Mouse (Mus musculus) layer of hippocampus, adult 9-11 months (tissue): ENCODE data around the gene Bphl.

Experiments used
- DNase-seq: peaks from one replicate; pipeline ENCODE4 v3.0.0; 2022

The Bphl gene

GRCm38 (mm10) chr13:34037172-34038055, at the start of gene Bphl:
Gene Bphl (plus strand): TSS chr13:34037597.
- peak; percentile 95 for DNase-seq

DNA sequence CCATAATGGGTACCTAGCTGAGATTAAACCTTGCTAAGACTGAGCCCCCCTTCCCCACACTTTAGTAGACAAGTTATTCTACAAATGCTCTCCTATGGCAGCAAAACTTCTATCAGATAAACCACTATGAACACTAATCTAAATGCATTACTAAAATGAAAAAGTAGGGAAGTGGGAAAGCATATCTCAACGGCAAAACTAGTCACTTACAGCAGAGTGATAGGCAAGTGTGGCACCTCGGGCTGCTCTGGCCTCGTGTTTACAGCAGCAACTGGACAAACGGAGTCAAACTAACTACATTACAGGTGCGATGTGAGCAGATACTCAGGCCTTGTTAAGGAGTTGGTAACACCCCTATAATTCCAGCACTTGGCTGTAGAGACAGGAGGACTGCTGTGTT, 47.8 kb upstream of the Bphl start:
- DNase-seq: no peak

DNA sequence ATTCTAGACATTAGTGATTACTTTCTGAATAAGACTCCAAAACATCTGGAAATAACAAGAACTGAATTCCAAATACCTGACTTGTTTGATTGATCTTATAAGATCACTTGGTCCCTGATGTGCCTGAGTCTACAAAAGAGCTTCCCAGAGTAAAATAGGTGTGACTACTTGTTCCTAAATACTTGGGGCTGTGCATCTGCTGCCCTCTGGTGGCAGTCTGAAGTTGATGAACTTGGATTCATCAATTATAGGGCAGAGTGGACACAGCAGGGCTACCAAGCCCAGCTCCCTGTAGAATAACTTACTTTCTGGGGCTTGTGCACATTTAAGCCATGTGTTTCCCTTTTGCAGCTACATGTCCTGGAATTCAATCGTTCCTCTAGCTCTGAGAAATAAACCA, 42.2 kb upstream of the Bphl start:
- DNase-seq: peak; percentile 51

DNA sequence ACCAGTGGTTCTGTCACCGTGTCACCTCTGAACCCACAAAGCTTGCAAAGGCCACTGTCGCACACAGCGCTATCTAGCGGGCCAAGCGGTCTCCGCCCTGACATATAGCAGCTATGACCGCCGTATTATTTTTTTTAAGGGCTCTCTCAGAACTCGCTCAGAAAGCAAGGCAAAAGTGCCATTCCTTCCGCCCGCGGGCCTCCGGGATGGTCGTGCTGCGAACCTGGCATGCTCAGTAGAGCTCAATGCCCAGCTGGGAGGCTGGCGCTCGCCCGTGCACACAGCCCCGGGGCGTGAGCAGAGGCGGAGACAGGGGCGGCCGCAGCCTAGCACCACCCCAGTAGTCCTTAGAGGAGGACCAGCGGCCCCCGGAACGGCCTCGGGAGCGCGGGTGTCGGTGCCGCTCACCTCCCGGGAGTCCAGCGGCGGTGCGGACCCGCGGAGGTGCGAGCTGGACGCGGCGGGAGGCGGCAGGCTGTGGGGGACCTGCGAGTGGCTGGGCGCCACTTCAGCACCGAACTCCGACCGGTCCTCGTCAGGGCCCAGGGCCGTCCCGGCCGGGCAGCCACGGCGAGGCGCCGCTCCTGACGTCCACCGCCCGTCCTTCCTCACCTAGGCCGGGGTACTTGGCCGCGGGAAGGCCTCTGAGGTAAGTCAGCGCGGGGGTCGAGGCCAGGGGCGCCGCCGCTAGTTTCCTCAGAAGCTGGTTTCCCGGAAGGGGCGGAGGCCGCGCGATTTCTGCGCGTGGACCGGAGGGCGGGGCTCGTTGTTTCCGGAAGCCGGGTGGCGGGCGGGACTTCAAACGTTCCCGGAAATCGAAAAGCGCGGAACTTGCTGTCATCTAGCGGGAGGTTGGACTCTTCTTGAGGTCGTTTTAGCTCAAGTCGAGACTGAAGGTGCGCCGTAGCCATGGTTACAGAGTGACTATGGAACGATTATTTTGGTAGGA, 35.1 kb upstream of the Bphl start, which contains the start of the genes Ripk1 and Serpinb6a:
TSS of gene Ripk1 (plus strand) at position 306 of the 949 bp plus-strand sequence.
TSS of gene Serpinb6a (minus strand) at position 737 of the 949 bp plus-strand sequence.
- peak; percentile 90 for DNase-seq

GRCm38 (mm10) chr13:34003058-34003457, 34.3 kb upstream of the Bphl start:
- DNase-seq: no peak

- DNase-seq: no peak
Measured at GRCm38 (mm10) chr13:34007234-34007633, 30.2 kb upstream of the Bphl start.

DNA sequence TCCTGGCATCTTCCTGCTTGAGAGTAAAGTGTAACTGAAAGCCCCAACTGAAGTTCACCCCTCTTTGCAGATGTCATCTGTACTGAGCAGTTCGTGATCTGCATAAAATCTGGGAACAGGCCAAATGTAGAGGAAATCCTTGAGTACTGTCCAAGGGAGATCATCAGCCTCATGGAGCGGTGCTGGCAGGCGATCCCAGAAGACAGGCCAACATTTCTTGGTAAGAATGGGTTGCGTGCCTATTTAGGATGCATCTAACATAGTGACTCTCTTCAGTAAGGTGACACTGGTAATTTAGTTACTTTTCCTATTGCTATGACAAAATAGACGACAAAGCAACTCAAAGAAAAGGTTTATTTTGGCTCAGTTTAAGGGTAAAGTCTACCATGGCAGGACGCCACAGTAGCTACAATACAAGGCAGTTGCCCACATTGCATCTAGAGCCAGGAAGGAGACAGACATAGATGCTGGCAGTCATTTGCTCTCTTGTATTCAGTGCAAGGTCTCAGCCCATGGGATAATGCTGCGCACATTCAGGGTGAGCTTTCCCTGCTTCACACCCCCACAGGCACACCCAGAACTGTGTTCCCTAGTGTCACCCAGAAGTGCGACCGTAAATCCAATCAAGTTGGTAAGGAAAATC, 20.3 kb upstream of the Bphl start:
- DNase-seq: no peak

DNA sequence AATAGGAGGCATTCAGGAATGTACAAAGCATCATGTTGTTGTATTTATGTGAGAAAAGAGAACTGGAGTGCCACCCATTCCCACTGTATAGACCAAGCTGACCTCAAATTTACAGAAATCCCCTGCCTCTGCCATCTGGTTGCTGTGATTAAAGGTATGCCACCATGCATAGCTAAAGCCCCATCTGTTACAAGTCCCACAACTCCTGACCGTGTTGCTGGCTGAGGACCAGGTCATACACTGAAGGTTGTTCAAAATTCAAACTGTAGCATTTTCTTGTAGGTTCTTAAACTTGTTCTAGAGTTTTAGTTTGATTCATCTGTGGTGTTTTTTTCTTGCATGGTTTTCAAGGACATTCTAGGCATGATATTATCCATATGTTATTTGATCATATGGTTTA, 18.9 kb upstream of the Bphl start:
- no peak for DNase-seq

DNA sequence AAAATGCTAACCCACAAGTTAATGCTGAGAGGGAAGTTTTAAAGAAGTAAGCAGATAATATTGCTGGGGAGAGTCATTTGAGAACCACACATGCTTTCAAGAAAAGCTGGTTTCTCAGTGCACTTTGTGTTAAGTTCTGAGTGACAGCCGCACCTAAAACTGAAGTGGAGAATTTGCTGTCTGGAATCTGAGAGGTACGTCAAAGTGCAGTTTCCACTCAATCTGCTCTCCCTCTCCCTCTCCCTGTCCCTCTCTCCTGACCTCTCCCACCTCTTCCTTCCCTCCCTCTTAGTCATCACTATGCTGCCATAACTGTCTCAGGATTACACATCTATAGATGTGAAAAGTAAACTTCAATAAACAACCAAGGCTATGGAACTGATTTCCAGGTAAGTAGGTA, 15.4 kb upstream of the Bphl start:
- DNase-seq: no peak

- DNase-seq: no peak
Measured at GRCm38 (mm10) chr13:34032041-34032440, 5.4 kb upstream of the Bphl start.

- no peak for DNase-seq
Measured at GRCm38 (mm10) chr13:34035424-34035823, 2.0 kb upstream of the Bphl start.

- DNase-seq: no peak
Measured at GRCm38 (mm10) chr13:34036726-34037125, 671 bp upstream of the Bphl start.

GRCm38 (mm10) chr13:34038056-34038432, 647 bp downstream of the Bphl start:
- no peak for DNase-seq

DNA sequence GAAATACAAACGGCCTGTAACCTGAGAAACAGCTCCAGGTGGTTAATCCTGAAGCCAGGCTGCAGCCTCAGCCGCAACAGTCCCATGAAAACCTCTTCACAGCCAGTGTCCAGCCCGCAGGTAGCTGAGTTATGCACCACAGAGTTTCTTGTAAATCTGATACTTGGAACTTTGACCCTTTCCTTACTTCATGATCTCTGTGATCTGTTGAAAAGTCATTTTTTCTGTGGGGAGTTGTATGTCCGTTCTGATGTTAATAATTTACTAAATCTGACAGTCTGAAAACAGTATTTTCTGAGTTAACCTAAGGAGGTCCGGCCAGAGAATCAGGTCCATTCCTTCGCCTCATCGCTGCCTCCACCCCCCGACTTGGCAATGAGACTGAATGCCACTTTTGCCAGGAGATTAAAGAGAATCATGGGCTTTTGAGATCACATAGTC, 1.5 kb downstream of the Bphl start:
- DNase-seq: no peak

- no peak for DNase-seq
Measured at GRCm38 (mm10) chr13:34040091-34040490, 2.7 kb downstream of the Bphl start.

DNA sequence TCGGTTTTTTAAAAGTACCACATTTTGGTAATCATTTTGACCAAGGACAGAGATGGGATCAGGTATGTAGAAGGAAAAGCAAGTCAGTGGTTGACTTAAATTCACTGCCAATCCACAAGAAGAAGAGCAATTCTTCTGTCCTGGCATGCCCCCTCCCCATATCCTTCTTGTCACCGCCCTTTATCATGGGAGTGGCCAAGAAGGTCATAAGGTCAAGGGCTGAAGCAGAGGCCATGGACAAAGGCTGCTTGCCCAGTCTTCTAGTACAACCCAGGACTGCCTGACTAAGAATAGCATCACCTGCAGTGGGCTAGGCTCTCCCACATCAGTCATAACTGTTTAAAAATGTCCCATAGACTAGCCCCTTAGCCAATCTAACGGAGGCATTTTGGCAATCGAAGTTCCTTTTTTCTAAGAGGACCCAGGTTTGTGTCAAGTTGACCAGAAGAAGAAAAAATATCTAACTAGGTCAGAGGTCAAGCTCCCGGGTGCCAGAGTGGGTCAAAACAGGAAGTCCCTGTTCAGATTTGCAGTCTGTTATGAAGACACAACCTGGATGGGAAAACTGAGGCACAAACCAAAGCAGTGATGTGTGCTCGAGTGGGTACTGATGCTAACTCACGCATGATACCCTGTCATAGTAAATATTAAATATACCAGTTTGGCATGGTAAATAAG, 6.5 kb downstream of the Bphl start:
- no peak for DNase-seq

GRCm38 (mm10) chr13:34045511-34046249, 8.3 kb downstream of the Bphl start:
- DNase-seq: no peak

GRCm38 (mm10) chr13:34046421-34047012, 9.1 kb downstream of the Bphl start:
- peak; percentile 91 for DNase-seq

GRCm38 (mm10) chr13:34047526-34047925, 10.1 kb downstream of the Bphl start:
- no peak for DNase-seq

DNA sequence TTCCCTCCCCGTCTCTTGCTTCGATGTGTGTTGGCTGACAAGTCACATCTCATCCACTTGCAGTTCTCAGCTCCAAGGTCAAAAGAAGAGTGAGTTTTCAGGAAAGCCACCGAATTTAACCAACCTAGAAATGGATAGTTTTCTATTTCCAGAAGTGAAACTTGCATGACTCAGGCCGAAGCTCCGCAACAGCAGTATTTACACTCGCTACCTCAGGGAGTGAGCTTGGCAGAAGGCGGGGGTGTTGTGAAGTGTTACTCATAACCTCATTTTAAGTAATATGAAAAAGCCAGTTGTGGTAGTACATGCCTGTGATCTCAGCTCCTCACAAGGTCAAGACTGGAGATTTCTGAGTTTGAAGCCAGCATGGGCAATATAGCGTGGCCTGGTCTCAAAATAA, 13.1 kb downstream of the Bphl start:
- DNase-seq: peak; percentile 49

DNA sequence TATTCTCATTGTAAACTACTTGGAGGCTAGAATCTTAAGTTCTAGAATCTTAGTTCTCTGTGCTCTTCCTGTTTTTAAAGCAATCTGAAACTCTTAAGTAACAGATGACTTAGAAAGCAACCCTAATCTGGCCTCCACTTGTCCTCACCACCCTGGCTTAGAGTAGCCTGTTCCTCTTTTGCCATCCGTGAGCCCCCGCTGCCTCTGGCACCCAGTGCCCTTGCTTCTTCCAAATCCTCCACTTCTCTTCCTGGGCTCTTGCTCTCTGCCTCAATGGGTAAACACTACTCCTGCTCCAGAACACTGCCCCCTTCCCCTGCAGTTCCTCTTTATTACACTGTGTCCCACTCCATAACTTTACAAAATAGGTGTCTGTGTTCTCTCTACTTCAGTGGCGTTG, 14.3 kb downstream of the Bphl start:
- no peak for DNase-seq
